10 mouse cellular contexts compared by ENCODE assay signal in the genomic region with DNA sequence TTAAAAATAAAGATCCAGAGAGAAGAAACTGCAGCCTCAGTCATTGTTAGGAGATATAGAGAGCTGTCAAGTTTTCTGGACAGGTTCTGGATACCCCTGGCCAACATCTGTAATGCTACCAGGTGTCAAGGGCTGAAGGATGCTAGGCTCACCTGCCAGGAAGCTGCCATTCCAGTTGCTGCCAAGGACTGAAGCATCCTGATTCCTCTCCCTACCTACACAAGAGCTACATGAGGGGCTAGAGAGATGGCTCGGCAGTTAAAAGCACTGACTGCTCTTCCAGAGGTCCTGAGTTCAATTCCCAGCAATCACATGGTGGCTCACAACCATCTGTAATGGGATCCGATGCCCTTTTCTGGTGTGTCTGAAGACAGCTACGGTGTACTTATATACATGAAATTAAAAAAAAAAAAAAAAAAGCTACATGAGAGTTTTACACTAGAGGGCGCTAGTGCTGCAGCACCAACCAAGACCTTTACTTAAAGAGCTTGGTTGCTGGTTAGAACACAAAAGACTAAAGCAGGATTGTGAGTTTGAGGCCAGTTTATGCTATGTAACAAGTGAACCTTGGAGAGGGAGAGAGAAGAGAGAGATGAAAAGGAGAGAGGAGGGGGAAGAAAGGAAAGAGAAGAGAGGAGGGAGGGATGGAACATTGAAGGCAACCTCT. TPM values are rescaled to one million over a fixed set of nuclear protein-coding genes. Genes with fewer than 3 reads are reported as not detected.
A peak's percentile ranks its signal among the peaks of the same experiment; 100 is the strongest.
DNase-seq lines count a peak whose midpoint lies in the region; ATAC-seq and TF ChIP-seq lines count a peak whose summit lies in the region.
"Had no signal": no experiment of that assay in that cellular context is flagged by ENCODE, and none has a peak within 500 bp of the region (broad histone marks: within the 10 kb centered on the region; RNA-seq: fewer than 3 reads in every experiment).

No protein-coding gene starts in this region.

- 10% methylated on average over 4 of the region's 4 CpGs for WGBS in thymus, adult 2 months

- H3K27me3 ChIP-seq in thymus, adult 2 months (ENCODE audit: control insufficient read depth, insufficient read depth, low read length): no peaks in the 10 kb centered on the region
- H3K27me3 ChIP-seq: megakaryocyte, embryonic 14.5 days had no signal

- ATAC-seq in inflammation-experienced regulatory T-cells, adult 6 months: no peak

- no peak for TF ChIP-seq POLR2A in thymus, adult 2 months (IDR thresholded peaks at IDR 0.05; ENCODE audit: control insufficient read depth, extremely low read depth, insufficient read depth, low read length, poor library complexity)

- H3K4me3 ChIP-seq in gastrocnemius, adult 2 months: no peak overlapping the region
- no peak overlapping the region for H3K4me3 ChIP-seq in thymus, adult 2 months (ENCODE audit: control insufficient read depth, insufficient read depth, low read length)
- H3K4me3 ChIP-seq: heart, embryonic 12.5 days; megakaryocyte, embryonic 14.5 days had no signal

- H3K4me1 ChIP-seq in thymus, adult 2 months (replicated peaks; ENCODE audit: control insufficient read depth, insufficient read depth, low read length): peaks cover 25% of the 10 kb centered on the region

- no peak overlapping the region for H3K27ac ChIP-seq in gastrocnemius, adult 2 months
- H3K27ac ChIP-seq in thymus, adult 2 months (ENCODE audit: control insufficient read depth, insufficient read depth, low read length): no peak overlapping the region

- TF ChIP-seq CTCF in gastrocnemius, adult 2 months (IDR thresholded peaks at IDR 0.05): peak; percentile 78
- TF ChIP-seq CTCF in thymus, adult 2 months (IDR thresholded peaks at IDR 0.05; ENCODE audit: borderline replicate concordance, control insufficient read depth, extremely low read depth, insufficient read depth, low read length, poor library complexity): no peak

- intact Hi-C loops in gastrocnemius, adult 2 months (cut with DNase I): loop anchor here (2.0 kb wide), 1 partner anchor 64 kb away; a partner anchor contains a TSS

- H3K36me3 ChIP-seq in thymus, adult 2 months (ENCODE audit: control insufficient read depth, insufficient read depth, low read length): no peaks in the 10 kb centered on the region
- H3K36me3 ChIP-seq: heart, embryonic 12.5 days had no signal

- DNase-seq in gastrocnemius, adult 2 months: no peak
- DNase-seq in gastrocnemius, postnatal 10 days: no peak
- DNase-seq in thymus, postnatal 0 days (ENCODE audit: low spot score): peak; percentile 84
- DNase-seq in thymus, adult 2 months: no peak
- peak; percentile 92 for DNase-seq in induced T-regulatory cell, adult 2 months (ENCODE audit: low read depth)
- DNase-seq in gastrocnemius, postnatal 4 days (ENCODE audit: low spot score in 2 of 2): no peak
- DNase-seq in frontal cortex, postnatal 36 days (ENCODE audit: low spot score in 2 of 2): no peak

RNA-seq across cellular contexts. Expression of a gene that starts 4.0 kb away (rescaled TPM):
- 100 to 1,000 TPM in 1 of 2 experiments, 10 to 100 TPM in 1; 98.7 to 120 TPM for total RNA-seq in gastrocnemius, adult 2 months (2021)
- total RNA-seq in gastrocnemius, postnatal 10 days (2021): 100 to 1,000 TPM; 128 to 149 TPM
- 81.3 and 113 TPM in 2 replicates for polyA plus RNA-seq in thymus, postnatal 0 days (2015; fragmentation: Nextera tagmentation; extraction: Ambion mirVana)
- polyA plus RNA-seq in thymus, adult 2 months (2012; rRNA removed): 770 and 778 TPM in 2 replicates
- 100 to 1,000 TPM in 1 of 3 experiments, 10 to 100 TPM in 2; 47.1 to 105 (median 47.2) TPM for polyA plus RNA-seq in inflammation-experienced regulatory T-cells, adult 6 months (2017; shearing (Covaris generic))
- total RNA-seq in gastrocnemius, postnatal 4 days (2021): 100 to 1,000 TPM; 183 to 193 TPM

RNA-seq across cellular contexts. Expression of a gene that starts 7.2 kb away (rescaled TPM):
- under 1 TPM in 1 of 2 experiments, not detected in 1; 0.75 TPM for total RNA-seq in gastrocnemius, adult 2 months (2021)
- total RNA-seq in gastrocnemius, postnatal 10 days (2021): 1 to 10 TPM; 2.4 to 2.6 TPM
- polyA plus RNA-seq in thymus, postnatal 0 days (2015; fragmentation: Nextera tagmentation; extraction: Ambion mirVana): 45.2 and 47.2 TPM in 2 replicates
- 5.4 and 8.9 TPM in 2 replicates for polyA plus RNA-seq in thymus, adult 2 months (2012; rRNA removed)
- polyA plus RNA-seq in inflammation-experienced regulatory T-cells, adult 6 months (2017; shearing (Covaris generic)): 1 to 10 TPM in 2 of 3 experiments, under 1 TPM in 1; 0.79 to 5.4 (median 2.1) TPM
- total RNA-seq in gastrocnemius, postnatal 4 days (2021): 1 to 10 TPM; 6.0 to 6.3 TPM

RNA-seq across cellular contexts. Expression of a gene that starts 19.6 kb away (rescaled TPM):
- total RNA-seq in gastrocnemius, adult 2 months (2021): 1 to 10 TPM in 1 of 2 experiments, under 1 TPM in 1; 0.67 to 1.2 TPM
- total RNA-seq in gastrocnemius, postnatal 10 days (2021): 1 to 10 TPM; 4.6 to 5.3 TPM
- polyA plus RNA-seq in thymus, postnatal 0 days (2015; fragmentation: Nextera tagmentation; extraction: Ambion mirVana): 35.3 and 41.8 TPM in 2 replicates
- polyA plus RNA-seq in thymus, adult 2 months (2012; rRNA removed): 30.7 and 49.6 TPM in 2 replicates
- polyA plus RNA-seq in inflammation-experienced regulatory T-cells, adult 6 months (2017; shearing (Covaris generic)): 10 to 100 TPM in 1 of 3 experiments, 1 to 10 TPM in 2; 6.4 to 11.2 (median 8.8) TPM
- total RNA-seq in gastrocnemius, postnatal 4 days (2021): 10 to 100 TPM in 1 of 2 experiments, 1 to 10 TPM in 1; 7.7 to 11.1 TPM

RNA-seq across cellular contexts. Expression of a gene that starts 25.6 kb away (rescaled TPM):
- total RNA-seq in gastrocnemius, adult 2 months (2021): not detected
- under 1 TPM; 0.68 to 0.75 TPM for total RNA-seq in gastrocnemius, postnatal 10 days (2021)
- 144 and 167 TPM in 2 replicates for polyA plus RNA-seq in thymus, postnatal 0 days (2015; fragmentation: Nextera tagmentation; extraction: Ambion mirVana)
- polyA plus RNA-seq in thymus, adult 2 months (2012; rRNA removed): 358 and 375 TPM in 2 replicates
- polyA plus RNA-seq in inflammation-experienced regulatory T-cells, adult 6 months (2017; shearing (Covaris generic)): 100 to 1,000 TPM; 112 to 242 (median 186) TPM
- under 1 TPM; 0.74 to 0.78 TPM for total RNA-seq in gastrocnemius, postnatal 4 days (2021)

RNA-seq across cellular contexts. Expression of a gene that starts 33.1 kb away (rescaled TPM):
- total RNA-seq in gastrocnemius, adult 2 months (2021): not detected
- total RNA-seq in gastrocnemius, postnatal 10 days (2021): under 1 TPM; 0.23 to 0.99 TPM
- 4.2 and 5.7 TPM in 2 replicates for polyA plus RNA-seq in thymus, postnatal 0 days (2015; fragmentation: Nextera tagmentation; extraction: Ambion mirVana)
- 11.3 and 11.4 TPM in 2 replicates for polyA plus RNA-seq in thymus, adult 2 months (2012; rRNA removed)
- 10 to 100 TPM; 20.9 to 28.8 (median 24.9) TPM for polyA plus RNA-seq in inflammation-experienced regulatory T-cells, adult 6 months (2017; shearing (Covaris generic))
- 1 to 10 TPM; 1.1 to 1.7 TPM for total RNA-seq in gastrocnemius, postnatal 4 days (2021)
- polyA plus RNA-seq: heart, embryonic 12.5 days had no signal

Comparison
In these comparisons a context has a peak if more than half of its experiments do, and no peak if none do; other contexts are left out.
1. DNase-seq: peak in thymus, postnatal 0 days (single experiment) and induced T-regulatory cell, adult 2 months (single experiment); none in gastrocnemius, adult 2 months (single experiment), gastrocnemius, postnatal 10 days (single experiment), thymus, adult 2 months (single experiment), gastrocnemius, postnatal 4 days (0 of 2) and frontal cortex, postnatal 36 days (0 of 2).